Mouse (Mus musculus): ENCODE measurements around the gene D730048I06Rik. TPM values are rescaled to one million over a fixed set of nuclear protein-coding genes. Genes with fewer than 3 reads are reported as not detected.
"Not testable (repeated sequence)": the region's sequence is repeated elsewhere in the genome, so short reads cannot be mapped to it uniquely, and the experiment has no call there.

The D730048I06Rik gene
- polyA plus RNA-seq (2016; fragmentation: Nextera tagmentation; extraction: Ambion mirVana) = not detected in 2 replicates

DNA sequence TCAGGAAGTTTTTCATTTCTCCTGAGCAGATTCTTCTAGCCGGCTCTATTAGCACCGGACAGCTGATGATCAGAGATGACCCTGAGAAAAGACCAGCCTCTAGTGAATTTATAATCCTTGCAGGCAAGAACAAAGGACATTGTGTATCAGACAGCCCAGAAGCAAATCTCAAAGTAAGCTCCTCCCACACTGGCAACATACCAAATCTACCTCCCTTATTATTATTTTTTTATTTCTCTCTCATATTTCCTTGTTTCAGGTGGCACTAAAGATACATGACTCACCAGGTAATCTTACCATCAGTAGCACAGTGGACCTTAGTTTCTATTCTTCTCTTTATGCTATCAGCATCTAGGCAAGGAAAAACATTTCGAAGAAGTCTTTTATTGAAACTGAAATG is at the start of gene D730048I06Rik, which contains the start of gene Gm27235:
Gene D730048I06Rik (minus strand): TSS at position 112 of the 400 bp plus-strand sequence.
Gene Gm27235 (minus strand): TSS at position 101 of the 400 bp plus-strand sequence.
- H3K4me2 ChIP-seq (replicated peaks) = no peak within 1 kb of the TSS
- no peak within 1 kb of the TSS for H3K27ac ChIP-seq
- no peaks in the 10 kb centered on the region for H3K27me3 ChIP-seq (replicated peaks)
- no peaks in the 10 kb centered on the region for H3K4me1 ChIP-seq
- no peaks in the 10 kb centered on the region for H3K36me3 ChIP-seq
- WGBS = 92% methylated on average over 3 of the region's 3 CpGs
- no peak within 1 kb of the TSS for H3K4me3 ChIP-seq
- H3K9me3 ChIP-seq = peaks cover 19% of the 10 kb centered on the region; the same call in 1 of the 2 replicates
- no peak within 1 kb of the TSS for H3K9ac ChIP-seq
- no peak for ATAC-seq (ENCODE audit: low FRiP score, low read depth)

DNA sequence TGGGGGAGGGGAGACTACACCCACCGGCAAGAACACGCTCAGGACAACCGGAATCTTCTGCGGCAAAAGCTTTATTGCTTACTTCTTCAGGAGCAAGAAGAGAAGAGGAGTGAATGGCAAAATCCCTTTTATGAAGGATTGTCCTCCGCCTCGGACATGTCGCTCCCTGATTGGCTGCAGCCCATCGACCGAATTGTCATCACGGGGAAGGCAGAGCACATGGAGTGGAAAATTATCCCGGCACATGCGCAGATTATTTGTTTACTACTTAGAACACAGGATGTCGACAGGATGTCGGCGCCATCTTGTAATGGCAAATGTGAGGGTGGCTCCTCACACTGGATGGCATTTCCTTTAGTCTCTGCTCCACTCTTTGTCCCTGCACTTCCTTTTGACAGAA is 28.0 kb upstream of the D730048I06Rik start:
- not testable (repeated sequence) for H3K4me1 ChIP-seq; H3K9ac ChIP-seq; H3K27me3 ChIP-seq (replicated peaks); ATAC-seq (ENCODE audit: low FRiP score, low read depth); H3K36me3 ChIP-seq; H3K4me2 ChIP-seq (replicated peaks); H3K27ac ChIP-seq; H3K4me3 ChIP-seq
- 93% methylated on average over 15 of the region's 15 CpGs for WGBS
- peaks cover 20% of the 10 kb centered on the region for H3K9me3 ChIP-seq

DNA sequence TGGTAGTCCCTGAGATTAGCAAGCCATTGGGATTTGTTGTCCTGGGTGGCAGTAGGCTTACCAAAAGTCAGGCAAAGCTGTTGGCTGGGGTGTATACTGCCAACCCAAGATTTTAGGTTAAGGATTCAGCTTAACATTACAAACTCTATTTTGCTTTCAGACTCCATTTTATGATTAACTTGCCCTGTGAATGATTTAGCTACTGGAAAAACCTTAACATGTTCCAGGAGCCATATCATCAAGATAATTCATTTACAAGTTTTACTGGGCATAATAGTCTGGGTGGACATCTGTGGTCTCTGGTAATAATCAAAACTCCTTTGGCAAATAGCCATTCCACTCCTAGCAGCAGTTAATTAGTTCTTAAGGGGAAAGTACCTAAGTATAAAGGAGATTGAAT is 8.2 kb upstream of the D730048I06Rik start:
- Histone ChIP-seq H3K4me3 (no peak overlapping the region), H3K9ac (no peak overlapping the region), H3K36me3 (no peaks in the 10 kb centered on the region), H3K4me2 (replicated peaks) (no peak overlapping the region), H3K9me3 (no peaks in the 10 kb centered on the region; the same call in 1 of the 2 replicates), H3K27ac (no peak overlapping the region), H3K4me1 (no peaks in the 10 kb centered on the region), H3K27me3 (replicated peaks) (no peaks in the 10 kb centered on the region)
- no peak for ATAC-seq (ENCODE audit: low FRiP score, low read depth)

DNA sequence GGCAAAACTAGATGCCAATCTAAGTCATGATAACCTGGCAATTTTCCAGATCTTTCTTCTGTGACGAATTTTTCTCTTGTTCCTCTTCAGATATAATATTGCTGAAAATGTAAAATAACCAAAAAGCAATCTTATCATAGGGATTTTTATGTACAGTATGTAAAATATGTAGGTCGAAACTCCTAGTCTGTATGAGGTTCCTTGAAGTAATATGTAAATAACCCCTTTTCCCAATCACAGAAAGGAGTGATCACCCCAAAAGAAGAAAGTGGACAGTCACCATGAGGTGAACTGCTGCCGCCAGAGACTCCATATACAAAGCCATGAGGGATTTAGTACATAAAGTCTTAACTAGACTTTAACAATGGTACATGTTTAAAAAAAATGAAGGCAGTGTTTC is 11.9 kb downstream of the D730048I06Rik start, which contains the start of gene Gm17727:
Gene Gm17727 (minus strand): TSS at position 101 of the 400 bp plus-strand sequence.
- no peak within 1 kb of the TSS for H3K9ac ChIP-seq
- no peak within 1 kb of the TSS for H3K27ac ChIP-seq
- H3K4me3 ChIP-seq = no peak within 1 kb of the TSS
- H3K36me3 ChIP-seq = no peaks in the 10 kb centered on the region
- 67% methylated on average over 3 of the region's 3 CpGs for WGBS
- no peaks in the 10 kb centered on the region for H3K27me3 ChIP-seq (replicated peaks)
- peaks cover 7% of the 10 kb centered on the region; the same call in 1 of the 2 replicates for H3K9me3 ChIP-seq
- no peak for ATAC-seq (ENCODE audit: low FRiP score, low read depth)
- H3K4me2 ChIP-seq (replicated peaks) = no peak within 1 kb of the TSS
- H3K4me1 ChIP-seq = no peaks in the 10 kb centered on the region

DNA sequence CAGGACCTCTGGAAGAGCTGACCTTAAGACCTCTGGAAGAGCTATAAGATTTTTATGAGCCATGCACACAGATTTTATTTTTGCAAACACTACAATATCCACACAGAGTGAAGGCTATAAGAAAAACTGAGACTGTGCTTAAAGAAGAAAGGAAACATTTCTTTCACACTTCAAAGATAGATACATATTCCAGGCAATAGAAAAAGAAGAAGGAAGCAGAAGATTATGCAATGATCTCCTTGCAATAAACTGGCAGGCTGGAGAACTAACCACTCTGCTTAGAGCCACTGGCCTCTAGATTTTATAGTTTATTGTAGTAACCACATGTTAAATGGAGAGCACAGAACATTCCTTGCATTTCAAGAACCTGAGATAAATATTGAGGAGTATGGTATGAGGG is 33.1 kb downstream of the D730048I06Rik start:
- Histone ChIP-seq H3K4me1 (no peaks in the 10 kb centered on the region), H3K4me2 (replicated peaks) (no peak overlapping the region), H3K4me3 (no peak overlapping the region), H3K9ac (no peak overlapping the region), H3K36me3 (no peaks in the 10 kb centered on the region), H3K27me3 (replicated peaks) (no peaks in the 10 kb centered on the region), H3K27ac (no peak overlapping the region), H3K9me3 (no peaks in the 10 kb centered on the region)
- no peak for ATAC-seq (ENCODE audit: low FRiP score, low read depth)

DNA sequence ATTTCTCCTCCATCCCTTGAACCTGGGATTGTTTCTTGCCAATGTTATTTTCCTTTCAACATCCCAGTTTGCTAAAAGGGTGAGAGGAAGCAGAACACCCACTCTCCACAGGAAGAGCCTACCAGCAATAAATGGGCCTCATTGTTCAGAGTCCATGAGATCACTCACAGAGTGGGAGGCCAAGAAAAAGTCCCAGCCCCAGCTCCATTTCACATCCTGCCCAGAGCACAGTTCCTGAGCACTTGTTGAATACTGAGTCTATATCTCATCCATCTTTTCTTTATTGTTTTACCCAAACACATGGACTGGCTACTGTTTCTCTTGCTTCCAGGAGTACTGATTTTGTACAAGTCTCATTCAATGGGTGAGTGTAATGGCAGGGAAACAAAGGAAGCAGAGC is 49.2 kb downstream of the D730048I06Rik start, which contains the start of gene Gm17677:
Gene Gm17677 (plus strand): TSS at position 301 of the 400 bp plus-strand sequence.
- Histone ChIP-seq H3K9ac (no peak within 1 kb of the TSS), H3K27ac (no peak within 1 kb of the TSS), H3K4me3 (no peak within 1 kb of the TSS), H3K36me3 (no peaks in the 10 kb centered on the region), H3K9me3 (peaks cover 5% of the 10 kb centered on the region; the same call in 1 of the 2 replicates), H3K4me2 (replicated peaks) (no peak within 1 kb of the TSS), H3K27me3 (replicated peaks) (no peaks in the 10 kb centered on the region), H3K4me1 (no peaks in the 10 kb centered on the region)
- ATAC-seq (ENCODE audit: low FRiP score, low read depth) = no peak

Other genes with a start within 250 kb of the D730048I06Rik start
- 14.5 and 15.7 TPM in 2 replicates for gene Ddx25, start 231.6 kb downstream of the D730048I06Rik start, polyA plus RNA-seq (2016; fragmentation: Nextera tagmentation; extraction: Ambion mirVana)
- 17.2 and 17.6 TPM in 2 replicates for gene Pus3, start 231.5 kb downstream of the D730048I06Rik start, polyA plus RNA-seq (2016; fragmentation: Nextera tagmentation; extraction: Ambion mirVana)
- gene Pate2, start 219.8 kb downstream of the D730048I06Rik start, polyA plus RNA-seq (2016; fragmentation: Nextera tagmentation; extraction: Ambion mirVana) = 1.5 and 1.7 TPM in 2 replicates
- 17.8 and 21.3 TPM in 2 replicates for gene Hyls1, start 219.7 kb downstream of the D730048I06Rik start, polyA plus RNA-seq (2016; fragmentation: Nextera tagmentation; extraction: Ambion mirVana)
- not detected in 2 replicates for gene Pate4, start 178.2 kb downstream of the D730048I06Rik start, polyA plus RNA-seq (2016; fragmentation: Nextera tagmentation; extraction: Ambion mirVana)
- gene Pate3, start 141.9 kb downstream of the D730048I06Rik start, polyA plus RNA-seq (2016; fragmentation: Nextera tagmentation; extraction: Ambion mirVana) = not detected in 2 replicates
- gene Pate1, start 102.7 kb downstream of the D730048I06Rik start, polyA plus RNA-seq (2016; fragmentation: Nextera tagmentation; extraction: Ambion mirVana) = 0.11 TPM in 1 of 2 replicates, not detected in the other
- not detected in 2 replicates for gene Gm17677, start 49.1 kb downstream of the D730048I06Rik start, polyA plus RNA-seq (2016; fragmentation: Nextera tagmentation; extraction: Ambion mirVana)
- not detected in 2 replicates for gene Gm17727, start 12.0 kb downstream of the D730048I06Rik start, polyA plus RNA-seq (2016; fragmentation: Nextera tagmentation; extraction: Ambion mirVana)
- gene Gm27235, start within 50 bp of the D730048I06Rik start, polyA plus RNA-seq (2016; fragmentation: Nextera tagmentation; extraction: Ambion mirVana) = not detected in 2 replicates
- not detected in 2 replicates for gene 9230110F15Rik, start 54.0 kb upstream of the D730048I06Rik start, polyA plus RNA-seq (2016; fragmentation: Nextera tagmentation; extraction: Ambion mirVana)
- not detected in 2 replicates for gene 9230113P08Rik, start 118.3 kb upstream of the D730048I06Rik start, polyA plus RNA-seq (2016; fragmentation: Nextera tagmentation; extraction: Ambion mirVana)